Mouse (Mus musculus) liver, adult 2 months (tissue): ENCODE measurements at regions not wholly inside any gene's neighbourhood (a gene's known extent, or its start where the extent isn't known, plus 50 kb on each side); places are given as distances from the start of the nearest gene placed in this dataset.
"Not testable (repeated sequence)": the region's sequence is repeated elsewhere in the genome, so short reads cannot be mapped to it uniquely, and the experiment has no call there.

Experiments used
- DNase-seq: peaks from one replicate; pipeline ENCODE4 v3.0.0-alpha.2; 2011; ENCODE audit warnings: low read depth, low spot score; ENCODE audit errors: extremely low read depth
- H3K27ac ChIP-seq: fragments of 200-500 bp; replicated peaks from 2 replicates; pipeline ENCODE4 v1.5.1; 2012; ENCODE audit warnings: low read depth, mild to moderate bottlenecking, control low read depth, inconsistent platforms, low read length; ENCODE audit not compliant: insufficient read depth
- H3K27me3 ChIP-seq: fragments of 200-500 bp; 2 replicates; pipeline ENCODE4 v1.6.1; 2012; ENCODE audit warnings: mild to moderate bottlenecking, moderate library complexity, low read length, inconsistent platforms; ENCODE audit not compliant: control insufficient read depth, insufficient read depth
- H3K36me3 ChIP-seq: fragments of 200-500 bp; 2 replicates; pipeline ENCODE4 v1.6.1; 2012; ENCODE audit warnings: low read length, inconsistent platforms; ENCODE audit not compliant: control insufficient read depth, insufficient read depth
- H3K4me1 ChIP-seq: fragments of 200-500 bp; 2 replicates; pipeline ENCODE4 v1.6.1; 2011; ENCODE audit warnings: low read length; ENCODE audit not compliant: control insufficient read depth, insufficient read depth
- H3K4me3 ChIP-seq: fragments of 200-500 bp; 2 replicates; pipeline ENCODE4 v1.5.1; 2011; ENCODE audit warnings: low read depth, mild to moderate bottlenecking, control low read depth, low read length, moderate library complexity; ENCODE audit not compliant: insufficient read depth
- H3K79me2 ChIP-seq: fragments of 200-500 bp; 2 replicates; pipeline ENCODE4 v1.6.1; 2012; ENCODE audit warnings: inconsistent platforms, mild to moderate bottlenecking, low read length, moderate library complexity; ENCODE audit not compliant: control insufficient read depth, insufficient read depth
- H3K9ac ChIP-seq: fragments of 200-500 bp; 2 replicates; pipeline ENCODE4 v1.6.1; 2012; ENCODE audit warnings: low read depth, mild to moderate bottlenecking, control low read depth, inconsistent platforms, low read length
- WGBS: fragments of 180-500 bp; shearing (Covaris S2); methylation state at CpG from one replicate; pipeline ENCODE4 v1.1.7; 2018; 5-methylcytosine and 5-hydroxymethylcytosine counted together

DNA sequence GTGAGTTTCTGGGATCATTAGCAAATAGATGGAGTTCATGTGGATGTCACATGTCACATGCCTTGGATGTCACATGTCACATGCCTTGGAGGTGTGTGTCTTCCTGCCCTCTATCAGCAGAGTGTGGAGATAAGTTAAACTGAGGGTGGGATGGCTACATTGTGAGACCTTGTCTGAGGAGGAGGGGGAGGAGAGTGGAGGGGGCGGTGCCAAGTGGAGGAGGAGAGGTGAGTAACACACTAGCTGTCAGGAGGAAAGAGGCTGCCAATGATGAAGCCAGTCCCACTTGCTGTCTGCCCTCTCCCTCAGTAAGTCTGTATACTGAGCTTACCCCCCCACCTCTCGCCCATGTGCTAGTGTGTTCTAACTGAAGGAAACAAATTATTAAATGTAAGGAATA, 81.5 kb upstream of the Dynlt1c start:
- not testable (repeated sequence) for H3K4me3 ChIP-seq, H3K27me3 ChIP-seq, H3K4me1 ChIP-seq, H3K36me3 ChIP-seq, DNase-seq, H3K27ac ChIP-seq, H3K79me2 ChIP-seq, H3K9ac ChIP-seq
- 69% methylated on average over 2 of the region's 2 CpGs for WGBS

DNA sequence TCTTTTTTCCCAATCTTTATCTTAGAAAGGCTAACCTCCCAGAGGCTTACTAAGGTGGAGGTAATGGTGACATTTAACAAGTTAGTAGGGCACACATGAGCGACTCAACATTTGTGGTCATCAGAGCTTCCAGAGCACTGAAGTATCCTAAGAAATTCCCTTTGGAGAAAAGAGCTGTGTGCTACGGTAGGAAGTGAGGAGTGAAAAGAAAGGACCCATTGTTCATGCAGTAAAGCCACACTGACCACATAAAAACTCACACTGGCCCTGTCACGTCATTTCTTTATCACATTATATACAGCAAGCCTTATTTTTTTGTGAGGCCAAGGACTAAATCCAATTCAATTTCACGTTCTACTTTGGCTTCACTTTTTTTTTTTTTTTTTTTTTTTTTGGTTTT, 80.7 kb upstream of the Dynlt1c start:
- not testable (repeated sequence) for H3K79me2 ChIP-seq, H3K27me3 ChIP-seq, H3K4me3 ChIP-seq, H3K9ac ChIP-seq, DNase-seq, H3K27ac ChIP-seq, H3K36me3 ChIP-seq, H3K4me1 ChIP-seq
- 75% methylated on average over 4 of the region's 4 CpGs for WGBS

DNA sequence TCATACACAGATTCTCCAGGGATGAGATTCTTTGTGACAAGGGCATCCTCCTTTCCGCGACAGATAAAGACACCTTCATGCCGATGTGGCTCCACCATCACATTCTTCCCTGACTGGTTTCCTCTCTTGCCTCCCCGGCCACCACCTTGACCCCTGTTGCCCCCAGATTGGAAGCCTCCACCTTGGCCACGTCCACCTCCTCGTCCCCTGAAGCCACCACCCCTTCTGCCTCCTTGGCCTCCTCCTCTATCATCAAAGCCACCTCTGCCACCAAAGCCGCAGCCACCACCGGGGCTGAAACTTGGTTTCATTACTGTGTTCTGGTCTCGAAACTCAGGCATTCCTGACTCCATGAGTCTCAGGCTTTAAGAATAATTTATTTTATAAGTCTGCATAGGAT, 79.3 kb upstream of the Dynlt1c start:
- 70% methylated on average over 6 of the region's 9 CpGs for WGBS

DNA sequence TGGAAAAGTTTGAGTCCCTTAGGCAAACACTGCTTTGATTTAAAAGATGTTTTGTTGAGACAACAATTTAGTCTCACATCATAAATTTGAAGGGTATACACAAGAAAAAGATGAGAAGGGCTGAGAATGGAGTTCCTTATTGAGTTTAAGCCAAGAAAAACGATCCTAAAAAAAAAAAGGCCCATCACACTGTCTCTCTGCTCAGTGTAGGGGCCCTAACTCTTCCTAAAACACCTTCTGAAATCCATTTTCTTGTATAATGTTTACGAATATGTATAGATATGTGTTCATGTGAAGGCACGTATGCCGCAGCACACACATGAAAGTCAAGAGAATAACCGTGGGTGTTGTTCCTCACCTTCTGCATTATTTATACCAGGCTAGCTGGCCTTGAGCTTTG, 62.7 kb upstream of the Dynlt1c start:
- not testable (repeated sequence) for DNase-seq, H3K36me3 ChIP-seq, H3K4me3 ChIP-seq, H3K79me2 ChIP-seq, H3K9ac ChIP-seq, H3K4me1 ChIP-seq, H3K27ac ChIP-seq, H3K27me3 ChIP-seq
- WGBS, result no CpG with 5 or more reads among the region's 5 CpGs

More for the DNA sequence above, 79.3 kb upstream of the Dynlt1c start:
- H3K9ac ChIP-seq, DNase-seq, H3K4me1 ChIP-seq, H3K36me3 ChIP-seq, H3K27ac ChIP-seq, H3K27me3 ChIP-seq, H3K4me3 ChIP-seq, H3K79me2 ChIP-seq: not testable (repeated sequence)

DNA sequence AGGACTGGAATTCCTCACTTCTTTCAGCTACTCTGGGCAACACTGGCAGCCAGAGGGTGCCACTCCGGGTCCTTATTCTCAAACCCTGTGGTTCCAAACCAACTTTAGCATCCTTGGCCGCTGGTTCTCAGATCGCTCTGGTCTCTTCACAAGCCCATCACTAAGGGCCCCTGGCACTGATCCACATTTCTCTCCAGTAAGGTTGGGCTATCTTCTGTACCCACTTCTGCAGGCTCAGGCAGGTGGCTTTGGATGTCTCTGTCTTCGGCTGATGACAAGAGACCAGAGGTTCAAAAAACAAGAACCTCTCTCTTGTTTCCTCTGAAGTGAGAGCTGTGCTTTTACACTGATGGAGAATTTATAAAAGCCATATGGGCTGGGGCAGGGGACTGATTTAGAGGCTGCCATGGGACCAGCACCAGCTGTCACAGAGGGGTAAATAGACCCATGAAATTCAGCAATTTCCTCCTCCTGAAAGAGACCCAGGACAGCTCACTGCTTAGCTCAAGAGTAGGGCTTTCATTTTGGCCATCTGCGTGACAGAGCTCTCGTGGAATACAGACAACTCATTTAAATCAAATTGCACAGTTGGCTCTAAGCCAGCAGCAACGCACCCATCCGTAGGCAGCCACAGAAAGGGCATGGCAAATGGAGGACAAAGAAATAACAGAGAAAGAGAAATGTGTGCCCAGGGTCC, 54.3 kb upstream of the Dynlt1c start:
- not testable (repeated sequence) for DNase-seq, H3K4me3 ChIP-seq, H3K4me1 ChIP-seq, H3K27ac ChIP-seq, H3K27me3 ChIP-seq, H3K36me3 ChIP-seq, H3K9ac ChIP-seq, H3K79me2 ChIP-seq
- no CpG with 5 or more reads among the region's 8 CpGs for WGBS

- H3K4me1 ChIP-seq, H3K4me3 ChIP-seq, DNase-seq, H3K27me3 ChIP-seq, H3K79me2 ChIP-seq, H3K27ac ChIP-seq, H3K36me3 ChIP-seq, H3K9ac ChIP-seq: not testable (repeated sequence)
- WGBS, result no CpG with 5 or more reads among the region's 6 CpGs
Measured at GRCm38 (mm10) chr17:6547937-6548336, 53.5 kb upstream of the Dynlt1c start.
